Mouse (Mus musculus) liver, adult 2 months (tissue): ENCODE results near the gene Pif1.

Experiments
- CTCF ChIP-seq: fragments of 200-500 bp; IDR thresholded peaks from 2 replicates; pipeline ENCODE4 v1.5.1; 2011; ENCODE audit warnings: low read depth, low read length, control low read depth
- POLR2A ChIP-seq: fragments of 200-500 bp; IDR thresholded peaks from 2 replicates; pipeline ENCODE4 v1.6.1; 2011; ENCODE audit warnings: low read length, control low read depth; ENCODE audit not compliant: insufficient read depth; ENCODE audit errors: extremely low read depth

DNA sequence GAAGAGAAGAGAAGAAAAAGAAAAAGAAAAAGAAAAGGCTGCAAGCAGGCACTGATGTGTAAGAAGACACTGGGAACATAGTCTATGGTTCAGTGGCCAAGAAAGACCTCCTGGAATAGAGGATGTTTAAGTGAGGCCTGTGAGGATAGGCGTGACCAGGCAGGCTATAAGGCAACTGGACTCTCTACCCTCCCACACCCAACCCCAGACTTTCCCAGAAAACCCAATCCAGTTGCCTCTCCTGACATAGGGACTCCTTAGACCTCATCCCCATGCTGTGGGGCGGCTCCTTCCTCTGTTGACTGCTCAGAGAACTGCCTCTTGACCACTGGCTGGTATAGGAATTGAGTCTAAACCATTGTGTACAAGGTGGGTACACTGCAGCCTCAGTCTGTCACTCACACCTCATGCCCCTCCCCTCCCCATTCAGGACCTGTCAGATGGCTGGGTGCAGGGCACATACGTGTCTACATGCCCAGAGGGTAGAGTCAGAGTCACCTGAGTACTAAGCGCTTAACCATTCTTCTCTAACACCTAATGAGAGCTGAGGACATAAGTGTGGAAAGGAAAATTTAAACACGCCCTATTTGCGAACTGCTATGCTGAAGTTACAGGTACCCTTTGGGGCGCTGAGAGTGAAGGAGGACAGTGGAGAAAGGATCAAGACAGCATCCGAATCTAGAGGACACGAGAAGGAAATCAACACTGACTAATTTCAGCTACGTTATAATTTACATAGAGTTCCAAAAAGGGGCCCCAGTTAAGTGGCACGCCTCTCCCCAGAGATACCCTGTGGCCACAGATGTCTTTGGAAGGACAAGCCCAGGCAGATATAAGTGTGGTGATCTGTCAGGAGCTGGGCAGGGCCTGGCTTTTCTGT is 12.2 kb upstream of the Pif1 start:
- TF ChIP-seq CTCF, result no peak
- TF ChIP-seq POLR2A, result no peak
